Mouse (Mus musculus): Measurements from ENCODE around the gene Cfap43.

Cfap43 gene

DNA sequence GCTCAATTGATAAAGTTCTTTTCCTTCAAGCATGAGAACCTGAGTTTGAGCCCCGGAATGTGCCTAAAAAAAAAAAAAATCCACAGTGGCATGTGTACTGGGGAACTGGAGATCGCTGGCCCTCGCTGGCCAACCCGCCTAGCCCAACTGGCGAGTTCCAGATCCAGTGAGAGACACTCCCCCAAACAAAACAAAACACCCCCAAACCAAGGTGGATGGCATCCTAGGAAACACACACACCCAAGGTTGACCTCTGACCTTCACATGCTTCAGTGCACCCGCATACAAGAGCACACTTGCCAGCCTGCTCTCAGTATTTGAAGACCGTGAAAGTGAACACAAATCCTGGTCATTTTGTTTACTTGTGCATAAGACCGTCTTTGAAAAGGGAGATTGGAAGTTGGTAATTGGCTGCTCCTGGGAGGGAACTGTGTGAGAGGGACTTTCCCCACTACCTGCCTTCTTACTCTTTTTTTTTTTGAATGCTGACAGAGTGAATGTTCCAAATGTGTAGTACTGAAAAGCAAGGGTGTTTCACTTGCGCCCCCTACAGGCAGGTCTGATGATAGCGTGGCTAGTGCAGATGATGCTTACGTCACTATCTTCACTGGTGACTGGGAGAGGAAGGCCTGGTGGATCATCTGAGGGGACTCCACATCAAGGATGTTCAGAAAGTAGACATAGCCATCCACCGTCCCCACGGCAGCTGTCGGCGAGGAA, 123.9 kb downstream of the Cfap43 start:
- peak; percentile 85 for DNase-seq (ENCODE audit: low read depth)

DNA sequence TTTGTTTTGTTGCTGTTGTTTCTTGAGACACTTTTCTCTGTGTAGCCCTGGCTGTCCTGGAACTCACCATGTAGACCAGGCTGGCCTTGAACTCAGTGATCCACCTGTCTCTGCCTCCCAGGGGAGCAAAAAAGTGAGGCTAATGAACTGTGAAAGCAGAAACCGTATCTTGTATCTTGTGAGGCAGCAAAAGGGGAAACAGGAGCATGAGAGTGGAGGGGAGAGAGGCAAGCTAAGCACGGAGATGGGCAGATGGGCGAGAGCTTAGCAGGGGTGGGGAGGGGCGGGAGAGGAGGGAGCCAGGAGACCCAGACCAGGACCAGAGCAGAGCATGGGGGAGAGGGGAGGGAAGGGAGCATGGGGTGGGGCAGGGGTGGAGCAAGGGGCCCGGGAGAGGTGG, 124.8 kb downstream of the Cfap43 start:
- DNase-seq (ENCODE audit: low read depth): no peak

DNA sequence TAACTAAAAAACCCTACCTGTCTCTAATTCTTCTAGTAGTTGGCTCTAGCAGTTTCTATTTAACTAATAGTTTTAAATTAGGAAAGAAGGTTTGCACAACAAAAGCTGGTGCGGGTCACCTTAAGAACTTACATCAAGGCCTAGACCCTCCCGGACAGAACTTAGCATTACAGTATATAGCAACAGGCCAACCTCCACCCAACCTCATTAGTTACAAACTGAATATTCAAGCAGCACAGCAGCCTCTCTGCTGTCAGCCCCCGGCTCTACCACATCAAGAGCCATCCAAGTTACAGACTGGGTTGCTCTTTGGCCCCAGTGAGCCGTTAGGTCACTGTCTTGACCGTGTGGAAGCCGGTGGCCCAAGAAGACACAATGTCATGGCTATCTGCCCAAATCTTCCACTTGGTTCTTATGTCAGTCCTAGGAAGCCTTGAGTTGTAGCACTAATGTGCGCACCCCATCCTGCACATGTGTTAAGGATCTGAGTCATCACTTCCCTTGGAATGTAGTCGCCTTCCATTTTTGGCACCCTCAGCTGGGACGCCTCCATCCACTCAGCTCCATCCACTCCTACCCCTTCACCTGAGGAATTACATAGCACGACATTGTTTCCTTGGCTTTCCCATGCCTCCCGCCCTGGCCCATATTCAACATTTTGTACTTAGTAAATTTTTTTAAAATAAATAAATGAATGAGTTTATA, 128.6 kb downstream of the Cfap43 start:
- DNase-seq (ENCODE audit: low read depth): no peak

GRCm38 (mm10) chr19:47783898-47784297, 135.2 kb downstream of the Cfap43 start:
- no peak for DNase-seq (ENCODE audit: low read depth)

GRCm38 (mm10) chr19:47780972-47781371, 138.1 kb downstream of the Cfap43 start:
- DNase-seq (ENCODE audit: low read depth): peak; percentile 37

GRCm38 (mm10) chr19:47780145-47780544, 138.9 kb downstream of the Cfap43 start:
- DNase-seq (ENCODE audit: low read depth): no peak

GRCm38 (mm10) chr19:47777847-47778246, 141.2 kb downstream of the Cfap43 start:
- no peak for DNase-seq (ENCODE audit: low read depth)

DNA sequence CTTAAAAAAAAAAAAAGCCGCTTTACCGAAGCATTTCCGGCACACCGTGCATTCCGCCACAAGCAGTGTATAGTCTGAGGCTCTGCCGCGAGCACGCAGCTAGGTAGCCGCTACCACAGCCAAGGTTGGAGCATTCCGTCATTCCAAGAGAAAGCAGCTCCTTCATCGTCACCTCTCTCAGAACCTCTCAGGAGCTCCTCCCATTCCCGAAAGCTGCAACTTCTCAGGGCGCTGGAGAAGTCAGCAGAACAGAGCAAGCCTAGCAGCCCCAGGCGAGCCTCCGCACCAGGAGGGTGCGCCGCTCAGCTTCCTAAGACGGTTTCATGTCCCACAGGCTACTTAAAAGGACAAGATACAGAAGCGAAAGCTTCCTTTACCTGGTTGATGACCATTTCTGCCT, 163.5 kb downstream of the Cfap43 start:
- DNase-seq (ENCODE audit: low read depth): no peak

GRCm38 (mm10) chr19:47754931-47755330, 164.2 kb downstream of the Cfap43 start:
- no peak for DNase-seq (ENCODE audit: low read depth)

- no peak for DNase-seq (ENCODE audit: low read depth)
Observed at GRCm38 (mm10) chr19:47753921-47754320, 165.2 kb downstream of the Cfap43 start.

DNA sequence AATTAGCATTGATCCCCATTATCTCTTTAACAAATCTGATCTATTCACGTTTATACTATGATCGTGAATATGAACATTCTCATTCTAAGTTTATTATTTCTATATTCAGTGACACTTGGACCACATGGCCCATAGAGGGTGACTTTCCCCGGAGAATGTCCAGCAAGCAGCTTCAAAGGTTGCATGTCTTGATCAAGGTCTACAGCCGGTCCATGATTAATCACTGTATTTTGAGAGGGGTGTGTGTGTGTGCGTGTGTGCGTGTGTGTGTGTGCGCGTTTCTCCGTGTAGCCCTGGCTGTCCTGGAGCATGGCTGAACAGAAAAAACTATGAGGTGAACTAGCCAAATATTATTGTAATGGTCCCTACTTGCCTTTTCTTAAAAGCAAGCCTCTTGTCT, 166.6 kb downstream of the Cfap43 start:
- no peak for DNase-seq (ENCODE audit: low read depth)

DNA sequence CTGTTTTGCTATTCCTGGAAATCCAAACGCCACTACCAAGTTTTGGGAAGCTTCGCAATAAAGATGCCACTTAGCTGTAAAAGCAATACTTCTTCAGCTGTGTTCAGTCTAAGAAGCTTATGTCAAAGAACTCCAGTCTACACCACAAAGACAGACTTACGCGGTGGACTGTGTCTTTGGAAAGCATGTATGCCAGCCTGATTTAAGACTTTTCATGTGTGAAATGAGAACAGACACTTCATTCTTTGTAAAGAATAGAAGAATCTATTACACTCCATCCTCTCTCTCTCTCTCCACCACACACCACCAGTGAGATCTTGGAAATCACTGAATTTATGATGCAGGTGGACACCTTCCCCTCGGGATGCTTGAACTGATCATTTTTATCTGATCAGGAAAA, 168.7 kb downstream of the Cfap43 start:
- no peak for DNase-seq (ENCODE audit: low read depth)

DNA sequence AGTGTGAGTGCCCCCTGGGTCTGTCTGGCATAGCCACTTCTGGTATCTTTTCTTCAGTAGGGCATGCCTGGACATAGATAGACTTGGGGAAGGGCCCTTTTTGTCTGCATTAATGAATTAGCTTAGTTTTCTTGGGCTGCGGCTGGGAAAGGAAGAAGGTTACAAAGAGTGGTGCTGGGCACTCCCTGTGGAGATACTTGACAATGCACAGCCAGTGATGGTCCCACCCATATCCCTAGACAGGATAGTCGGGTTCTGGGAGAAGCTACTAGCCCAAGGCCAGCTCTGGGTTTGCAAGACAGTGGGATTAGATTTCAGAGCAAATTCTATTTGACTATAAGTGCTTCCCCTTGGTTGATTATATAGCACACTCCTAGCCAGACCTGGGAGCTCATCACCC, 170.1 kb downstream of the Cfap43 start:
- DNase-seq (ENCODE audit: low read depth): no peak

DNA sequence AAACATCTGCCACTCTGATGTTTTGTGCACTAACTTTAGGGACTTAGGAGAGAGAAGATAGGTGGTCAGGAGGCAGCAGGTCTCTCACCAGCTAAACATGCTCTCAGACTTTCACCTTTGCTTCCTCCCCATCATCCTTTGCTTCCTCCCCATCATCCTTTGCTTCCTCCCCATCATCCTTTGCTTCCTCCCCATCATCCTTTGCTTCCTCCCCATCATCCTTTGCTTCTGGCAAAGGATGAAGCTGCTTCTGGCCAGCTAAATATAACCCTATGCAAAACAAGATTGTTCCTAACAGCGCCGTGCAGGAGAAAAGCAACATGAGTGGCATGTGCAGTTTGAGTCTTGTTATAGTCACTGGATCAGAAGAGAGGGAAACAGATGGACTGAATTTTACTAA, 172.0 kb downstream of the Cfap43 start:
- DNase-seq (ENCODE audit: low read depth): no peak

DNA sequence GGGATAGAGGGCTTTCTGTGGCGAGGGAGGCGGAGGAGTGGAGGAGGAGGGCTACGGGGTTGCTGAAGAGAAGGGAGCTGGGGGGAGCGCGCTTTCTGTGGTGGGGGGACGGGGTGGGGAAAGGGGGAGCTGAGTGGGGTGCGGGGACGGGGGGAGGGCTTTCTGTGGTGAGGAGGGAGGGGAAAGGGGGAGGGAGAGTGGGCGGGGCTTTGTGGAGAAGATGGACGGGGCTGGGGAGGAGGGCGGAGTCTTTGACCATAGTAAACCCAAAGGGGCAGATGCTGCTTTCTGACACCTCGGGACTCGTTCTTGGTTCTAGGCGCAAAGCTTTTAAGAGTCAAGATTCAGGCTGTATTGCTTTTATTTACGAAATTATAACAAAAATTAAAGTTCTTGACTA, 187.2 kb downstream of the Cfap43 start:
- DNase-seq (ENCODE audit: low read depth): peak; percentile 86

DNA sequence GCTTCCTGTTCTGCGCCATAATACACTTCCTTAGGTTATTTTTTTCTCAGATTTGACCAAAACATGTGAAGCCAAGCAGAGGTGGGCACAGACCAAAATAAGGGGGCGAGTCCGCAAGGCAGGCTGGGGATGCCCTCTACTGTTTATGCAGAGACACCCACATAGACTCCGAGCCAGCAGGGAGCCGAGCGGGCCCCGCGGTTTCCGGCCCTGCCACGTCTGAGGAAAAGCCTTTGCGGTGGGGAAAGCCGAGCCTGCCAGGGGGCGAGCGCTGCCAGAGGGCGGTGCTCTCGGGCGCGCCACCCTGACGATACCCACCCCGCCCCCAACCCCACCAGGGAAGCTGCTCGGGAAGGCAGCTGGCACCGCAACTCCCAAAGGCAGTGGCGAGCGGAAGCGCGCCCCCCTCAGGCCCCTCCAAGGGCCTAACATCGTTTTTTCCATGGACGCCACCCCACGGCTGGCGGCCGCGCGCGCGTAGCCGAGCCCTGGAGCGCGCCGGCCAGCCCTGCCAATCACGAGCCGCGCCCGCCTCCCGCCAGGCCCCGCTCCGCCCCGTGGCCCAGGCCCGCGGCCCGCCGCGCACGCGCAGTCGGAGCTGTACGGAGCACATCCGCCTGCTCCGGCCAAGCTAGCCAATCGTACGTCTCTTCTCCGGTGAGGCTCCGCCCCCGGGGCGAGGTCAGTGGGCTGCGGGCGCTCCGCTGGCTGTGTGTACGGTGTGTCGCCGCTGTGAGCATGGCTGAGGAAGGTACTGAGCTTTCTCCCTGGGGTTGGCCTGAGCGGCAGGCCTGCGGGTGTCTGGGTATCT, 187.8 kb downstream of the Cfap43 start, which contains the start of gene Sfr1:
Gene Sfr1, plus strand, starts transcription at position 612 of the 811 bp plus-strand sequence.
- peak; percentile 100 for DNase-seq (ENCODE audit: low read depth)

GRCm38 (mm10) chr19:47730691-47731070, 188.4 kb downstream of the Cfap43 start:
- peak; percentile 93 for DNase-seq (ENCODE audit: low read depth)

DNA sequence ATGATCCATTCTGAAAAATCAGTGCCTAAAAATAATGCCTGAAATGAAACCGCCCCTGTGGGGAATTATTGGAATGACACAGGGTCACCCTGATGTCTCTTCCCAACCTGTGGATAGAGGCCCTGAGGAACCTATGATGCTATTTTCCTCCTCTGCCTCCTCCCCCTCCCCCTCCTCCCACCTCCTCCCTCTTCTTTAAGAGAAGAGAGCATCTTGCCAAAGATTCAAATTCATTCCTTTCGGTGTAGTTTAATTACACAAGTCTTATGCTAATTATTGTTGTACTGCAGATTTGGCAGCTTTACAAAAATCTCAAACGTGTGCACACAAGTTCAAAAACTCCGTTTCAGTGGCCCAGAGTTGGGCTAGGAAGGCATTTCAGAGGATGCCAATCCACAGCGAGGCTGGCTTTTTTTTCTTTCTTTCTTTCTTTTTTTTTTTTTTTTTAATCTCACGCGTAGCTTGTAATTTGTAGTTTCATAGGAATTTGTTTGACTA, 193.4 kb downstream of the Cfap43 start:
- no peak for DNase-seq (ENCODE audit: low read depth)

DNA sequence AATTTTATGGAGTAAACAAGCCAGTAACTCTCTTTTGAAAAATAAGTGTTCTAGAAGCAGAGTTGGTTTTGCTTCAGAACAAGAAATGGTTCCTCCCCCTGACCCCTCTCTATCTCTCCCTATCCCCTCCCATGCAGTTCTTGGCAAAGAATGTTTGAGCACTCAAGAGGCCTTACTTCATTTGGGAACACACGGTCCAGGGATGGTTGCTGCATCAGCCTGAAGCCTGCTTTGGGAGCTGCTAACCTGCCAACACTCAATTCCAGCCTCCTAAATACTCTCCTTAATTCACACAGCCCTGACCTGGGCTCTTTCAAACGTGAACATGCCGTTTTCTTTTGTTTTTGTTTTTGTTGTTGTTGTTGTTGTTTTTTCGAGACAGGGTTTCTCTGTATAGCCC, 194.2 kb downstream of the Cfap43 start:
- no peak for DNase-seq (ENCODE audit: low read depth)

DNA sequence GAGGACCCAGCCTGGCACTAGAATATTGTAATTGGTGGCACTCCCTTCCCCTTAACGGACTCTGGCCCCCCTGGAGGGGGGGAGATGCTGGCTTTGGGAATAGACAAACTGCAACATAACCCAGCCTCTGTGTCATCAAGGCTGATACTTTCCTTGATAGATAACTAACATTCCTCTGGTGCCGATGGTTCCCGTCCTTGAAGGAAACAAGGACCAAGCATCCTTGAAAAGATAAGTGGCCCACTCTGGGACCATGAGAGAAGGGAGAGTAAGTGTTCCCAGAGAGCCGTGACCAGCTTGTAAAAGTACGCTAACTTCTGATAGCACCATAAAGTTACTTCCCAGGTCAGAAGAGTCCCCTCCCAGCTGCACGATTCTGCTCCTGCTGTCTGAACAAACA, 196.6 kb downstream of the Cfap43 start:
- no peak for DNase-seq (ENCODE audit: low read depth)

GRCm38 (mm10) chr19:47719147-47719546, 199.9 kb downstream of the Cfap43 start:
- no peak for DNase-seq (ENCODE audit: low read depth)

GRCm38 (mm10) chr19:47716144-47716543, 202.9 kb downstream of the Cfap43 start:
- DNase-seq (ENCODE audit: low read depth): no peak

- peak; percentile 75 for DNase-seq (ENCODE audit: low read depth)
Observed at GRCm38 (mm10) chr19:47713457-47713856, 205.6 kb downstream of the Cfap43 start.

All from NIH3T3 (cell line).